Mouse (Mus musculus): ENCODE measurements around the gene Ankrd16.

Ankrd16 gene

DNA sequence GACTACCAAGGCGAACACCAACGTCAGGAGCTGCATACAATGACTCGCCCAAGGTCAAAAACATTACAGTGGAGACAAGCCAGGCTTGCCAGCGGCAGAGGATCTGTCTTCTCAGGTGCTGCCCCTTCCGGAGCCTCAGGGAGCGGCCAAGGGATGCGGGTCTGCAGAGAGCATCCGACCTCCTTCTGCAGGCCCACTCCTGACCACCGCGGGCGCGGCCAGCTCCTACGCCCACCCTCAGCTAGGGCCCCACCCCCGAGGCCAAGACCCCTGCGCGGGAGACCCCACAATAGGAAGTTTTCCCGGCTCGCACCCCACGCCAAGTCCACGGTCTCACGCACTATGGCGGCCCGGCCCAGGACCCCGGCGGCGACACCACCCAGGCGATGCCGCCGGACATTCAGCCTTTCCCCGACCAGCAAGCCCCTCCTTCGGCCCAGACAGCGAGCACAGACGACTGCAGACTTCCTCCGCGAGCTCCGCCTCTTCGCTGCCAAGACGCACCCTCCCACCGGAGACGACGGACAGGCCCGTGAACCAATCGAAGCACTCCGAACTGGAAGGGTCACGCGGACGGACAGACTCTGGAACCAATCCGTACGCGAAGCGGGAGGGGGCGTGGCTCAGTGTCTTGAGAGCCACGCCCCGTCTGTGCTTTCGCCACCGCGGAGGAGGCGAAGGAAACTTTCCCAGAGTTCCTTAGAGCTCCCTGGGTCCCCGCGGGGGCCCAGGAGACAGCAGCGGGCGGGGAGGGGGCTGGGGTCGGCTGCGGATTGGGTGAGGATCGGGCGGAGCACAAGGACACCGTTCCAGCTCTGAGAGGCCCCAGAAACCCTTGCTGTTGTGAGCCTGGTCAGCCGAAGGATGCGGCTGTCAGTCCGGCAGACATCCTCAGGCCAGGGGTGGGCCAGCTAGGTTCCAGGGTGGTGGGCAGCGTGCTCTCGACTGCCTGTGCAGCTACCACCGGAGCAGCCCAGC lies at the start of gene Ankrd16, which contains the start of gene Fbh1:
Ankrd16 (plus strand) TSS at position 786 of the 978 bp plus-strand sequence.
Fbh1 (minus strand) TSS at position 492 of the 978 bp plus-strand sequence.
- DNase-seq (ENCODE audit: low spot score), result peak; percentile 100

DNA sequence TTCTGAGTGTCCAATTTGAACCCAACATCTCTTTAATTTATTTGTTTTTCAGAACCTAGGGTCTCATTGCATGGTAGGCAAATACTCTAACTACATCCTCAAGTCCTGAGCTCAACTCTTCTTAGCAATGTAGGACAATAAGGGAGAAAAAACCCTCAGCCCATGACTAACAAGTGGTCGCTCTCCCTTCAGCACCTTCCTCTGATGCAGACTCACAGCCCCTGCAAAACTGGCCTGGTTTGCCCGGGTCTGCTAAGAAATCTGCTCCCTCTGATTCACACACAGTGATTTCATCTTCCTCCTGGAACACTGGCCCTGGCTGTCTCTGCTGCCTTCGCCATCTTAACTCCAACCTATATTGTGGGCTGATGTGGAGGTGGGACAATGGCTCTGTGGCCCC lies 48.6 kb upstream of the Ankrd16 start:
- DNase-seq (ENCODE audit: low spot score), result no peak

DNA sequence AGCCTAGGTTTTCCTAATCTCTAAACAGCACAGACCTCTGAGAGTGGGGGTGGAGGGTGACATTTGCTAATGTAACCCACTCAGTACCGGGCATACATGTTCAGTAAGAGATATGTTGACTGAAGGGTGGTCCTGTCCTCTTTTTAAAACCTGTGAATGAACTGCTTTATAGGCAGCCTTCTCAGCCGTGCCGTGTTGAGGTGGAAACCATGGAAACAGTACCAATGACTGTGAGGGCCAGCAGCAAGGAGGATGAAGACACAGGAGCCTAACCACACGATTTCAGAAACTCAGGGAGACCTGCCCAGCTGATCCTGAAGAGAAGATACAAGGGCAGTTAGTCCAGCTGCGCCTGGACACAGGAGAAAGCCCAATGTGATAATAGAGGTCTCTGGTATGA lies 44.7 kb upstream of the Ankrd16 start:
- DNase-seq (ENCODE audit: low spot score), result no peak

DNA sequence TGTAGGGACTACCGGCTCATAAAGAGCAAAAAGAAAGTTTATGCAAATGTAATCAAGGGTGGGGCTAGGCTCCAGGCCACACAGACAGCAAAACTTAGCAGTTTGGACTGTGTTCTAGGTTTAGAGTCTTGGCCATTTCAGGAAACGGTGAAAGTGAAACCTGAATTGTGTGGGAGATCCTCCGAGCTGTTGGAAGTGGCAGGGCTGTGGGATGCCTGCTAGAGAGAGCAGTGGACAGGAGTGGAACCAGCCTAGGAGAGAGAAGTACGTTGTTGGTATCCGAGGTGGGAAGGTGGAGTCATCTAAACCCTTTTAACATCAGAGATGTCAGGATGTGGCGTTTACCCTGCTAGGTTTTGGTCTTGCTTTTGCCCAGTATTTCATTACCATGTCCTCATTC lies 41.8 kb upstream of the Ankrd16 start:
- DNase-seq (ENCODE audit: low spot score), result no peak

DNA sequence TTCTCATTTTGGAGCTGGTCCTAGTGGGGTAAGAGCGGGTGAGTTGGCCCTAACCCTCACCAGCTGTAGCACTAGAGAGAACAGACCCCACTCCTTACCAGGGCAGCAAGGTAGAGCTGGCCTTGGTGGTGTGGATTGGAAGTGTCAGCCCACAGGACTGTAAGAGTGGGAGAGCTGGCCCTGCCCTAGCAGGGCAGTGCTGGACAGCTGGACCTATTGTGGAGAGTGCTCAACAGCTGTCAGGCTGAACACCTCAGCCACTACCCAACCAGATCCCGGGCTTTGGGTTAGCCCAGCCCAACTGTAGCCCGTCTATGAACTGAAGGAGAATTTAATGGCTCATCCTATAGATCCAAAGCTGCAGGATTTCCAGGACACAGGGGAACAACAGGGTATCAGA lies 38.9 kb upstream of the Ankrd16 start:
- no peak for DNase-seq (ENCODE audit: low spot score)

DNA sequence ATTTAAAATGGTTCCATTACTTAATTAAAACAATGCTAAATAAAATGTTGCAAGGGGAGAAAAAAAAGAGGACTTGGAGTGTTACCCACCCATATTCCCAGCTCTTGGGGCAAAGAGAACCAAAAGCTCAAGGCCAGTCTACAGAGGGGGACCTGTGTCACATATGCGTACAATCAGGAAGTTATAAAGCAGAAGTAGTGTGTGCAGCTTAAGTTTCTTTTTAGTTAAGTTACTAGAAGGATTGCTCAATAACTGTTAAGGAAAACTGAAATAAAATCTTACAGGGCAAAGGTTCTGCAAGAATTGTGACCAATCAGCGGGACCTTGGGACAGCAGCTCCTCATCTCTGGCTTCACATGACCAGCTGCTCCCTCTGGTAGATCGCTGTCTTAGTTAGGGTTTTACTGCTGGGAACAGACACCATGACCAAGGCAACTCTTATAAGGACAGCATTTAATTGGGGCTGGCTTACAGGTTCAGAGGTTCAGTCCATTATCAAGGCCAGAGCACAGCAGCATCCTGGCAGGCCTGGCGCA lies 38.1 kb upstream of the Ankrd16 start:
- DNase-seq (ENCODE audit: low spot score), result peak; percentile 8

DNA sequence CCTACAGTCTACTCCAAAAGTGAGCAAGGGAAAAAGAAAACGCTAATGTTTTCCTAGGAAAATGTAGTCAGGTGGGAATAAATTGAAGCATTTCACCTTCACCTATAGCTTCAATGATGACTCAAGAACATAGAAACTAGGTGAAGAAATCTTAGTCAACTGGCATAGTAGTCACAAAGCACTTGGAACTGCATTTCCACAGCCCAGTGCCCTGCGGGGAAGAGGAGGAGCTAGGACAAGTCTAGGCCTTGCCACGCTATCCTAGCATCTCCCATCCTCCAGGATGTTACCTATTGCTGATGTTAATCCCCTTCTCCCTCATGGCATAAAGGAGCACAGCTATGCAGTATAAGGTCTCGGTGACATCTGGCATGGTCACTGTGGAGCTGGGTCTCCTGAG lies 15.1 kb upstream of the Ankrd16 start:
- DNase-seq (ENCODE audit: low spot score), result no peak

DNA sequence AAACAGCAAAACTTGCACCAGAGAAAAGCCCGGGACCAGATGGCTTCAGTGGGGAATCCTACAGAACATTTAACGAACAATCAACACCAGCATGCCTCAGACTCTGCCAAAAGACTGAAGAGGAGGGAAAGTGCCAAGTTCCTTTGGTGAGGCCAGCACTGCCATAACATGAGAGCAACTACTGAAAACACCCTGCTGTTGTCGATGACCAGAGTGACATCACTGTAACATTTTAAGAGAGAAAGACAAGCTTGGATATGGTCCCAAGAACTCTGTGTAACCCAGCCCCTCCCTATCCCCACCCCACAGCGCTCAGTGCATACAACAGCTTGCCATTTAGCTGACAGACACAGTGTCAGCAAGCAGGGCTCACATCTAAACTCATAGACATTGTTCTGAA lies 12.0 kb upstream of the Ankrd16 start:
- DNase-seq (ENCODE audit: low spot score), result no peak

DNA sequence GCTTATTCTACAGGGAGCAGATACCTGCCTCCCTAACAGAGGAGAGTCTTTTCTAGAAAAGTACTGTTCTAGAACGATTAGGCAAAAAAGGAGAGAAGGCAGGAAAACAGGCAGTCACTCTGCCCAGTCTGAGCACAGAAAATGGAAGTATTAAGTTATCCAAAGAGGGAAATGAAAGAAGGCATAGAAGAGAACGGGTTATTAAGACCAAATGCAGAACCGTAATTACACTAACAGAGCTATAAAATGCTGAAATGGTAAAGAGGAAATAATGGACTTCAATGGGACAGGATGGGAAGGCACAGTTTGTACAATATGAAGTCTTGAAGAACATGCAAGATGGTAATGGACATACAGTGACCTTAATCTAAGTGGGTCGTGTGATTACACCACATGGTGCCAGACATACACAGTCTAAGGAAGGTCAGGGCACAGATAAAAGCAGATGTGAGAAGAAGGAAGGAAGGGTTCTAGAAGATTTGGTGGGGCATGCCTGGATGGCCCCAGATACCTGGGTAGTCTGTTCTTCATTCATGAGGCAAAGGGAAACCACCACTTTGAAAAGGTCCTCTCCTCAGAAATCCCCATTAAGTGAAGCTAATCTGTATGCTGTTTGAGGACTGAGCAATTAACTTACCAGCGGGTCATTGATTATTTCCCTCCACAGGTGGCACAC lies 11.1 kb upstream of the Ankrd16 start:
- DNase-seq (ENCODE audit: low spot score), result no peak

DNA sequence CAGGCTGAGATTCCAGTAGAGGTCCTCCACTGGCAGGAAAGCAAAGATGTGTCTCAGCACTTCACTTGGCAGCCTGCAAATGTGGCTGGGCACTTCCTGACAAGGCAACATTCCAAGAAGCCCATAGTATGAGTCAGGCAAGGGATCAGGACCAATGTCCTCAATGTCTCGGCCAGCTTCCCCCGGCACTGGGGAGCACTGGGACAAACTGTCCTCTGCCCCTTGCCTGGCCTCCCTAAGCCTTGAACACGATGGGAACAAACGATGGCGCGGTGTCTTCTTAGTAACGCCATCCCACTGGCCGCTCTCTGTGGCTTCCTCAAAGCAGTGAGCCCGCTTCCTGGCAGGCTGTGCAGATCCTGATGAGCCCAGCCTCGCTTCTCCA lies 10.5 kb upstream of the Ankrd16 start:
- DNase-seq (ENCODE audit: low spot score), result no peak

DNA sequence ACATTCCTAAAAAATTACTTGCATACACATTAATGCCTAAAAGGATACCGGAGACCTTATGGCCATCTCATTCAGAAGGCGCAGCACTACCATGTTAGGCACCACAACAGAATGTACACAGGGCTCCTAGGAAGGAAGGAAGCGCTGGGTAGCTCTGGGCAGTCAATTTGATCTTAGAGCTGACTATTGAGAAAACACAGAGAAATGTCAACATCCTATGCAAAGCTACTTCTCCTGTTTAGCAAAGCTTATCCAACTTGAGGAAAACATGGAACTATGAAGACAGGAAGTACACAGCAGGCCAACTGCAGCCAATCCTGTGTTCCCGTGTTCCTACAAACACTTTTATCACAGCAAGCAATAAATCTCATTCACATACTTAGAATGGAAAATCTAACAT lies 6.0 kb upstream of the Ankrd16 start:
- DNase-seq (ENCODE audit: low spot score), result no peak

DNA sequence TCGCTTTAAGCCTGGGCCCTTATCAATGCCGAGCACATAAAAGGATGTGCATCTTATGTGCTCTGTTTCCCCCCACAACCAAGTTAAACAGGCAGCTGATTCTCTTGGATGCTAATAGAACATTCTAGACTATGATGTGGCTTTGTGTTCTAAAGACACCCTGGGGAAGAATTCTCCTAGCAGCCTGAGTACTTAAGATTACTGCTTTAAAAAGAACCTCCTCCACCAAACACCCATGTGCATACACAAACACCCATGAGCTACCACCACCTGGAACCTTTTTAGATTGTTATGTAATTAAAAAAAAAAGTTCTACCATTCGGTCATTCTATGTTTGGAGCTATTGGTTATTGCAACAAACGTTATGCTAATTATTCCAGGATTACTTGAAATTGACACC lies 5.3 kb upstream of the Ankrd16 start:
- no peak for DNase-seq (ENCODE audit: low spot score)

DNA sequence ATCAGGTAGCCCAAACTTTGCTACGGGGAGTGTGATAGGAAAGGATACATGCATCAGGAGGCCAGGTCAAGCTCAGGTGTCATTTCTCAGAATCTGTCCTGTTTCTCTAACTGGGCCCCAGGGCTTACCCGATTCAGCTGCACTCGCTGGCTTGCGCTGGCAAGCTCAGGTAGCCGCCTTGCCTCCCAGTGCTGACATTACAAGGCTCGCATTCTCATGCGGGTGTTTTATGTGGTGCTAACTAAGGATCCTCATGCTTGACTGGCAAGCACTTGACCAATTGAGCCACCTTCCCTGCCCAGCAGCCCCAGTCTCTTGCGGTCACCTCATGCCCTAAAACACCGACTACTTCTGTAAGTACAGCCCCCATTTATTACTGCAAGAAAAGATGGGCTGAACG lies 3.2 kb upstream of the Ankrd16 start:
- no peak for DNase-seq (ENCODE audit: low spot score)

DNA sequence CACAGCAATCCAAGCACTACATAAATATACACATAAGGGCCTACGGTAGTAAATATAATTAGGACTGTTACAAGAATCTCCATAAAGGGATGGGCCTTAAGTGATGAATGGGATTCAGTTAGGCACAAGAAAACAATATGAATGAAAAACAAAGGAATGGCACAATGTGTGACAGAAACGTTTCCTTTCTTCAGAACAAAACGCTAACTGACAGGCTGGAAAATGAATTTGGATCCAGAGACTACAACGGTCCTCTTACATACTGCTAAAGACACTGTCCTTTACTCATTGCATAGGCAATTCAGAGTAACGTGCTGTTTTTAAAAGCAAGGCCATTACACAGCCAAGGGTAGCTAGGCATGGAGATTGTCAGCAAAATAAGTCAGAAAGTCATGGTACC lies 2.6 kb upstream of the Ankrd16 start:
- DNase-seq (ENCODE audit: low spot score), result no peak

DNA sequence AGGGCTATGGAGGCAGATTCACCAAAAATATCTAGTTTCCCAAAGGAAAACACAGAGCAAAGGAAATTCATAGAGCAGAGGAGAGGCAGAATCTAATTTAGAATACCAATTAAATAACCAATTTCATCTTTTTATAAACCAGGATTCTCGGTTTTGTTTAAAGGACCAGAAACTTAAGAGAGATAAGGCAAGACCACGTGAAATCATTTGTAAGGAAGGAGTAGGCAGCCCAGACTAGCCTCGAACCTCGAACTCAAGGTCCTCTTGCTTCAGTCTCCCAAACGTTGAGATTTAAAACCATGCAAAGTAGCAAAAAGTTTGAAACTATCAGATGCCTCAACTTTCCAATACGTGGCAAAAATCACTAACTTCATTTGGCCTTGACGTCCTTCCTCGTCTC lies 1.3 kb upstream of the Ankrd16 start:
- no peak for DNase-seq (ENCODE audit: low spot score)

DNA sequence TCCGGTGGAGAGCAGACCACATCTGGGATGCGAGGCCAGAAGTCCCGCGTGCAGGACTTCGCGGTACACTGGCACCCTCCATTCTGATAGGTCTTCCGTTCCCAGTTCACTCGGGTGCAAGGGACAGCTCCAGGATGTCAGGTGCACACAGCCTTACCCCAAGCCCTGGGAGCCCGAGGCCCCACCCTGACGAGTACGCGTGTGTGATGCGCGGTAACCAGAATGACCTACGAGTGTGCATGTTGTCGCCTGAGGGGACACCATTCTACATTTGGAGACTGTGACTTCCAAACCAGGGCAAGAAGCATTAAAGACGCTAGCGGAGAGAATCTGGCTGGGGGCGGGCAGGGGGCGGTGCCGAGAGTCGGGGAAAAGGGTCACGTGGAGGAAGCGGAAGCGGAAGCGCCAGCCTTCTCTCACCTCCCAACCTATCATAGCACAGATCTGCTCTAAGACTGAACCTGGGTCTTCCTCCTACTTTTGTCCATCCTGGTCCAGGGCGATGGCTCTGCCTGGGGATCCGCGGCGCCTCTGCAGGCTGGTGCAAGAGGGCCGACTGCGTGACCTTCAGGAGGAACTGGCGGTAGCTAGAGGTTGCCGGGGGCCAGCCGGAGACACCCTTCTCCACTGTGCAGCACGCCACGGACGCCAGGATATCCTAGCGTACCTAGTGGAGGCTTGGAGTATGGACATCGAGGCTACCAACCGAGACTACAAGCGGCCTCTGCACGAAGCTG lies 579 bp downstream of the Ankrd16 start:
- peak; percentile 81 for DNase-seq (ENCODE audit: low spot score)

DNA sequence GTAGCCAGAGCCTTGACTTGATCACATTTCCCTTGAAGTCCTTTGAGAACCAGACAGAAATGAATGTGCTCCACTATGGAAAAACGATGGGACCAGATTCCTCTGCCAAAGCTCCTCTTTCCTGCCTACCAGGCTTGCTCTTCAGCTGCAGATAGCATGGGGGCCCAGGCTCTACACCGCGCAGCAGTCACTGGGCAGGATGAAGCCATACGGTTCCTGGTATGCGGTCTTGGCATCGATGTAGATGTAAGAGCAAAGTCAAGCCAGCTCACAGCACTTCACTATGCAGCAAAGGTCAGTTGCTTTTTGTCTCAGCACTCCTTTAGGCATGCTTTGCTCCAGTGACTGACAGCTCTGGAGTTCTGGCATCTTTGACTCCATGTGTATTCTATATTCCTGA lies 6.5 kb downstream of the Ankrd16 start:
- no peak for DNase-seq (ENCODE audit: low spot score)

DNA sequence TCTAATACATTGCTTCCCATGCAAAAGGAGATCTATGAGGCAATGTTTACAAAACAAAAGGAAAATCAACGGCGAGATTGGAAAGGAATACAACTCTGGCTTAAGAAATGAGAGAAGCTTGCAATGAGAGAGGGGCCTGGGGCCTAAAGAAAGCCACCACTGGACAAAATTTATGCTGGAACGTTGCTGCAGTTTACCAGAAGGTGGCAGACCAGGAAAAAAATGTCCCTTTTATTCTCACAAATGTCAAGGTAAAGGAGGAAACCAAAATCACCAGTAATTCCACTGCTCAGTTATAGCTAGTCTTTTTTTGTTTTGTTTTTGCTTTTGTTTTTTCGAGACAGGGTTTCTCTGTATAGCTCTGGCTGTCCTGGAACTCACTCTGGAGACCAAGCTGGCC lies 17.0 kb downstream of the Ankrd16 start:
- DNase-seq (ENCODE audit: low spot score), result no peak

DNA sequence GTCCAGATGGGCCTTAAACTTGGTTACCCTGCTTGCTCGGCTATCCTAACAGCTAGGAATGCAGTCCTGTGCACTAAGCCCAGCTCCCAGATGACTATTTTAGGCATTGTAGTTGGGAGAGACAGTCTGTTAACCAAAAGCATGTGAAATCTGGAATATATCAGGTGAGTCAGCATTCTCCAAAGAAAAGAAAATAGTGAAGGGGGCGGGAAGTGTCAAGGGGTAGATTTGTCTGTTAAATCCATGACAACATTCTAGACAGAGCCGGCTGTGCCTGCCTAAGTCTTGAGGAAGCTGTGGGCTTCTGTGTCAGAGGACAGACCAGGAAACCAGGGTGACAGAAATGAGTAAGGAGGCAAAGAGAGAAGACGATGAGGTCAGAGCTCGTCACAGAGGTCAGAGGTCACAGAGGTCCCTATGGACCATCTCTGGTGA lies 20.3 kb downstream of the Ankrd16 start:
- DNase-seq (ENCODE audit: low spot score), result no peak

DNA sequence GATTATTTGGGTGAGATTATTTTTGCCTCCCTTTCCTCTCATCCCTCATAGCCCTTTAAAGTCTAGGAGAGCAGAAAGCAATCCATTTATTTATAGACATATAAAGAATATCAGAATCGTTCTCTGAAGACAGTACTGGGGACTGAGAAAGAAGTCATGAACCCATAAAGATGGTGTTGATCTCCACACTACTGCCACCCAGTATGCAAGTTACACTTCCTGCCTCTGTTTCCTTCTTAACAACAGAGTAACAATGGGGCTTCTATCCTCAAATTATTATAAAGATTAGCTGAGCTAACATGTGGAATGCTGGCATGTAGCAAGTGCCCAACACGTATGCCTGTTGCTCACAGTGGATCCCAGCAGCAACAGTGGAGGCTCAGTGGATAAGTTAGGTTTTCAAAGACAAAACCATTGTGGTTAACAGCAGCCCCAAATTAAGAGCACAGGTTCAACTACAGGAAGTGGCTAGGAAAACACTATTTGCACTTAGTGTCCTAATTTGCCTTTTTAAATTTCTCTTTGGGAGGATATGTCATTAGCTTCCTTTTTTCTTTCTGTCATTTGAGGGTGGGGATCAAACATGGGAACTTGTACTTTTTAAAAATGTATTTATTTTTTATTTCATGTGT lies 23.7 kb downstream of the Ankrd16 start:
- DNase-seq (ENCODE audit: low spot score), result no peak
